Mouse (Mus musculus): Measurements from ENCODE around the gene Snrpe. TPM values are rescaled to one million over a fixed set of nuclear protein-coding genes. Genes with fewer than 3 reads are reported as not detected.

The Snrpe gene
- polyA plus RNA-seq, 1 experiment from 2014 or later = 302 TPM

- Histone ChIP-seq H3K4me2 (ENCODE audit: low read depth, low read length) (no peak overlapping the region), H3K9ac (replicated peaks) (no peak overlapping the region), H3K4me1 (ENCODE audit: insufficient read depth) (no peaks in the 10 kb centered on the region), H3K27me3 (ENCODE audit: insufficient read depth, low read length) (no peaks in the 10 kb centered on the region), H3K9me3 (ENCODE audit: low read length) (no peaks in the 10 kb centered on the region), H3K4me3 (ENCODE audit: low read depth, low read length) (no peak overlapping the region), H3K36me3 (replicated peaks; ENCODE audit: insufficient read depth, low read length) (peaks cover 95% of the 10 kb centered on the region), H3K27ac (ENCODE audit: low read depth) (no peak overlapping the region)
- DNase-seq (no peak), ATAC-seq (no peak)
- WGBS (ENCODE audit: insufficient replicate concordance) = 81% methylated on average over 2 of the region's 2 CpGs
- TF ChIP-seq CTCF (IDR thresholded peaks at IDR 0.05; ENCODE audit: low read depth) (no peak), EP300 (IDR thresholded peaks at IDR 0.05; ENCODE audit: low read depth) (no peak)
Observed at GRCm38 (mm10) chr1:133641163-133641562, 31.1 kb upstream of the Snrpe start.

GRCm38 (mm10) chr1:133638517-133638916 lies 28.4 kb upstream of the Snrpe start:
- no peak for ATAC-seq
- WGBS (ENCODE audit: insufficient replicate concordance) = 93% methylated on average over 6 of the region's 6 CpGs

GRCm38 (mm10) chr1:133632168-133632567 lies 22.1 kb upstream of the Snrpe start:
- Histone ChIP-seq H3K4me2 (ENCODE audit: low read depth, low read length) (no peak overlapping the region), H3K27ac (ENCODE audit: low read depth) (no peak overlapping the region), H3K4me1 (ENCODE audit: insufficient read depth) (no peaks in the 10 kb centered on the region), H3K36me3 (replicated peaks; ENCODE audit: insufficient read depth, low read length) (peaks cover 85% of the 10 kb centered on the region), H3K9me3 (ENCODE audit: low read length) (no peaks in the 10 kb centered on the region), H3K4me3 (ENCODE audit: low read depth, low read length) (no peak overlapping the region), H3K9ac (replicated peaks) (no peak overlapping the region), H3K27me3 (ENCODE audit: insufficient read depth, low read length) (no peaks in the 10 kb centered on the region)
- DNase-seq = no peak
- whole genome bisulfite sequencing (ENCODE audit: insufficient replicate concordance) = 89% methylated on average over 2 of the region's 2 CpGs
- TF ChIP-seq CTCF (IDR thresholded peaks at IDR 0.05; ENCODE audit: low read depth) = peak; percentile 45
- TF ChIP-seq EP300 (IDR thresholded peaks at IDR 0.05; ENCODE audit: low read depth) = no peak
- ATAC-seq = no peak

More at GRCm38 (mm10) chr1:133638517-133638916, 28.4 kb upstream of the Snrpe start:
- Histone ChIP-seq H3K4me2 (ENCODE audit: low read depth, low read length) (no peak overlapping the region), H3K9me3 (ENCODE audit: low read length) (no peaks in the 10 kb centered on the region), H3K27ac (ENCODE audit: low read depth) (no peak overlapping the region), H3K36me3 (replicated peaks; ENCODE audit: insufficient read depth, low read length) (peaks cover 87% of the 10 kb centered on the region), H3K27me3 (ENCODE audit: insufficient read depth, low read length) (no peaks in the 10 kb centered on the region), H3K9ac (replicated peaks) (no peak overlapping the region), H3K4me1 (ENCODE audit: insufficient read depth) (no peaks in the 10 kb centered on the region), H3K4me3 (ENCODE audit: low read depth, low read length) (no peak overlapping the region)
- no peak for DNase-seq
- TF ChIP-seq EP300 (IDR thresholded peaks at IDR 0.05; ENCODE audit: low read depth) = no peak
- TF ChIP-seq CTCF (IDR thresholded peaks at IDR 0.05; ENCODE audit: low read depth) = no peak

GRCm38 (mm10) chr1:133625052-133625451 lies 15.0 kb upstream of the Snrpe start:
- H3K36me3 ChIP-seq (replicated peaks; ENCODE audit: insufficient read depth, low read length) = peaks cover 77% of the 10 kb centered on the region
- no peaks in the 10 kb centered on the region for H3K27me3 ChIP-seq (ENCODE audit: insufficient read depth, low read length)
- H3K27ac ChIP-seq (ENCODE audit: low read depth) = no peak overlapping the region
- H3K9ac ChIP-seq (replicated peaks) = no peak overlapping the region
- WGBS (ENCODE audit: insufficient replicate concordance) = 71% methylated on average over 2 of the region's 2 CpGs
- no peaks in the 10 kb centered on the region for H3K9me3 ChIP-seq (ENCODE audit: low read length)
- no peak for DNase-seq
- no peak overlapping the region for H3K4me2 ChIP-seq (ENCODE audit: low read depth, low read length)
- no peak for ATAC-seq
- no peak overlapping the region for H3K4me3 ChIP-seq (ENCODE audit: low read depth, low read length)
- TF ChIP-seq EP300 (IDR thresholded peaks at IDR 0.05; ENCODE audit: low read depth) (no peak), CTCF (IDR thresholded peaks at IDR 0.05; ENCODE audit: low read depth) (no peak)
- no peaks in the 10 kb centered on the region for H3K4me1 ChIP-seq (ENCODE audit: insufficient read depth)

GRCm38 (mm10) chr1:133618311-133618710 lies 8.2 kb upstream of the Snrpe start:
- H3K4me2 ChIP-seq (ENCODE audit: low read depth, low read length) = no peak overlapping the region
- no peaks in the 10 kb centered on the region for H3K27me3 ChIP-seq (ENCODE audit: insufficient read depth, low read length)
- ATAC-seq (peak; percentile 96), DNase-seq (peak; percentile 58)
- no peak overlapping the region for H3K4me3 ChIP-seq (ENCODE audit: low read depth, low read length)
- TF ChIP-seq EP300 (IDR thresholded peaks at IDR 0.05; ENCODE audit: low read depth) (peak; percentile 64; the same call in 1 of the 2 replicates), CTCF (IDR thresholded peaks at IDR 0.05; ENCODE audit: low read depth) (no peak)
- WGBS (ENCODE audit: insufficient replicate concordance) = 53% methylated on average over 8 of the region's 8 CpGs
- H3K9me3 ChIP-seq (ENCODE audit: low read length) = no peaks in the 10 kb centered on the region
- no peak overlapping the region for H3K9ac ChIP-seq (replicated peaks)
- H3K36me3 ChIP-seq (replicated peaks; ENCODE audit: insufficient read depth, low read length) = peaks cover 28% of the 10 kb centered on the region
- H3K4me1 ChIP-seq (ENCODE audit: insufficient read depth) = peaks cover 13% of the 10 kb centered on the region
- peak overlapping the region; percentile 83 for H3K27ac ChIP-seq (ENCODE audit: low read depth)

GRCm38 (mm10) chr1:133617908-133618307 lies 7.8 kb upstream of the Snrpe start:
- Histone ChIP-seq H3K36me3 (replicated peaks; ENCODE audit: insufficient read depth, low read length) (peaks cover 23% of the 10 kb centered on the region), H3K9me3 (ENCODE audit: low read length) (no peaks in the 10 kb centered on the region), H3K4me2 (ENCODE audit: low read depth, low read length) (peak overlapping the region; percentile 27), H3K4me3 (ENCODE audit: low read depth, low read length) (no peak overlapping the region), H3K9ac (replicated peaks) (no peak overlapping the region), H3K27me3 (ENCODE audit: insufficient read depth, low read length) (no peaks in the 10 kb centered on the region), H3K27ac (ENCODE audit: low read depth) (peak overlapping the region; percentile 83), H3K4me1 (ENCODE audit: insufficient read depth) (peaks cover 13% of the 10 kb centered on the region)
- ATAC-seq (peak; percentile 43), DNase-seq (no peak)
- WGBS (ENCODE audit: insufficient replicate concordance) = 31% methylated on average over 2 of the region's 2 CpGs
- TF ChIP-seq EP300 (IDR thresholded peaks at IDR 0.05; ENCODE audit: low read depth) = no peak
- no peak for TF ChIP-seq CTCF (IDR thresholded peaks at IDR 0.05; ENCODE audit: low read depth)

GRCm38 (mm10) chr1:133613817-133614216 lies 3.7 kb upstream of the Snrpe start:
- H3K27ac ChIP-seq (ENCODE audit: low read depth) = no peak overlapping the region
- 72% methylated on average over 3 of the region's 3 CpGs for WGBS (ENCODE audit: insufficient replicate concordance)
- no peak overlapping the region for H3K9ac ChIP-seq (replicated peaks)
- H3K36me3 ChIP-seq (replicated peaks; ENCODE audit: insufficient read depth, low read length) = peaks cover 1% of the 10 kb centered on the region
- H3K4me3 ChIP-seq (ENCODE audit: low read depth, low read length) = no peak overlapping the region
- H3K27me3 ChIP-seq (ENCODE audit: insufficient read depth, low read length) = no peaks in the 10 kb centered on the region
- H3K4me1 ChIP-seq (ENCODE audit: insufficient read depth) = peaks cover 16% of the 10 kb centered on the region
- DNase-seq (no peak), ATAC-seq (no peak)
- H3K9me3 ChIP-seq (ENCODE audit: low read length) = no peaks in the 10 kb centered on the region
- H3K4me2 ChIP-seq (ENCODE audit: low read depth, low read length) = no peak overlapping the region
- TF ChIP-seq EP300 (IDR thresholded peaks at IDR 0.05; ENCODE audit: low read depth) (no peak), CTCF (IDR thresholded peaks at IDR 0.05; ENCODE audit: low read depth) (peak; percentile 66)

Measured in liver, postnatal 0 days (tissue).